In the genomic region with DNA sequence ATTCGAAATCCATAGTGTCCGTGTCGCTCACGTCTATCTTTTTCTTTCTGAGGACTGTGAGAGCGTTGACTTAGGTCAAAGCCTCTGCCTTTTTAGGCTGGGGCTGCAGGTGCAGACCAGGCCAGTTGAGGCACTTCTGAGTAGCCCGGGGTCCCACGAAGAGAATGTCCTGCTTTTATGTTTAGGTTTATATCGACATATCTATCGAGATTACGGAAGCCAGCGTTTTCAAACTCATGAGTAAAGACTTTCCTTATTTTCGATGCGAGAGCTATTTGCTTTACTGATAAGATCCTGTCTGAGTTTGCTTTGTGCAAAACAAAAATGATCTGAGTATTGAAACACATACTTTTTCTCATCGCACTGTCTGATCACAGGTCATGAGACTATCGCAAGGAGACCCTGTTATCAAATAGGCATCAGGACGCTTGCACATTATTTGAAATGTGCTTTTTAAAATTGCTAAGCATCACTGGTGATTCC, we compare ENCODE assay signal across 9 mouse cellular contexts. TPM values are rescaled to one million over a fixed set of nuclear protein-coding genes. Genes with fewer than 3 reads are reported as not detected.
DNase-seq lines count a peak whose midpoint lies in the region; TF ChIP-seq lines count a peak whose summit lies in the region.
"Had no signal": no experiment of that assay in that cellular context is flagged by ENCODE, and none has a peak within 500 bp of the region (broad histone marks: within the 10 kb centered on the region; RNA-seq: fewer than 3 reads in every experiment).

No protein-coding gene starts in this region.

- DNase-seq in spleen, adult 2 months (ENCODE audit: low read depth in 1 of 2, low spot score in 2 of 2), result no peak
- DNase-seq in spleen, adult 18-20 months, result no peak
- no peak for DNase-seq in liver, adult 2 months (ENCODE audit: extremely low read depth, low read depth, low spot score)
- peak; percentile 54 to 55 for DNase-seq in spleen, postnatal 36 days (ENCODE audit: low spot score in 2 of 2)
- no peak for DNase-seq in ovary, postnatal 10 days (ENCODE audit: low spot score)
- no peak for DNase-seq in right cerebral cortex, postnatal 25 days
- DNase-seq in frontal cortex, postnatal 14 days (ENCODE audit: low spot score in 2 of 2), result no peak

- H3K4me3 ChIP-seq in spleen, adult 2 months (ENCODE audit: extremely low read depth, insufficient read depth, insufficient read length), result peak overlapping the region; percentile 98
- H3K4me3 ChIP-seq in embryonic fibroblast, embryonic 13.5 days (ENCODE audit: insufficient read depth, low read length), result 0 out of 2 replicates have a peak overlapping the region, but pooled peaks have one; percentile 48
- H3K4me3 ChIP-seq in liver, adult 2 months (ENCODE audit: insufficient read depth, low read depth, low read length), result peak overlapping the region; percentile 62

- peak overlapping the region; percentile 21; the same call in 1 of the 2 replicates for H3K9ac ChIP-seq in liver, adult 2 months (ENCODE audit: low read depth, low read length)

- 2% methylated on average over 16 of the region's 16 CpGs for WGBS in spleen, adult 2 months
- 7% methylated on average over 16 of the region's 16 CpGs for WGBS in liver, adult 2 months

- peak overlapping the region; percentile 99 for H3K27ac ChIP-seq in spleen, adult 2 months (ENCODE audit: insufficient read depth, low read length)
- H3K27ac ChIP-seq in embryonic fibroblast, embryonic 13.5 days (ENCODE audit: insufficient read depth, low read length), result no peak overlapping the region
- H3K27ac ChIP-seq in liver, adult 2 months (replicated peaks; ENCODE audit: insufficient read depth, low read depth, low read length), result peak overlapping the region; percentile 60; the same call in 1 of the 2 replicates

- no peaks in the 10 kb centered on the region for H3K36me3 ChIP-seq in spleen, adult 2 months (ENCODE audit: control insufficient read depth, insufficient read depth, low read length)
- no peaks in the 10 kb centered on the region for H3K36me3 ChIP-seq in liver, adult 2 months (ENCODE audit: control insufficient read depth, insufficient read depth, low read length)

- H3K79me2 ChIP-seq in liver, adult 2 months (ENCODE audit: control insufficient read depth, insufficient read depth, low read length), result no peaks in the 10 kb centered on the region

- TF ChIP-seq CTCF in spleen, adult 2 months (IDR thresholded peaks at IDR 0.05; ENCODE audit: extremely low read depth, insufficient read depth, insufficient read length, insufficient replicate concordance), result no peak
- TF ChIP-seq CTCF in embryonic fibroblast, embryonic 13.5 days (IDR thresholded peaks at IDR 0.05; ENCODE audit: borderline replicate concordance, insufficient read depth, low read length), result no peak
- no peak for TF ChIP-seq CTCF in liver, adult 2 months (IDR thresholded peaks at IDR 0.05; ENCODE audit: low read depth, low read length)

- H3K27me3 ChIP-seq in spleen, adult 2 months (ENCODE audit: control insufficient read depth, insufficient read depth, low read length), result no peaks in the 10 kb centered on the region
- peaks cover 14% of the 10 kb centered on the region for H3K27me3 ChIP-seq in liver, adult 2 months (ENCODE audit: control insufficient read depth, insufficient read depth, low read length)

- peaks cover 7% of the 10 kb centered on the region for H3K4me1 ChIP-seq in spleen, adult 2 months (ENCODE audit: control insufficient read depth, insufficient read depth, insufficient read length)
- H3K4me1 ChIP-seq in embryonic fibroblast, embryonic 13.5 days (ENCODE audit: control insufficient read depth, insufficient read depth, low read length), result no peaks in the 10 kb centered on the region; the same call in 1 of the 2 replicates
- H3K4me1 ChIP-seq in liver, adult 2 months (ENCODE audit: control insufficient read depth, insufficient read depth, low read length), result no peaks in the 10 kb centered on the region

- TF ChIP-seq POLR2A in spleen, adult 2 months (IDR thresholded peaks at IDR 0.05; ENCODE audit: low read depth, low read length), result no peak
- TF ChIP-seq POLR2A in embryonic fibroblast, embryonic 13.5 days (IDR thresholded peaks at IDR 0.05; ENCODE audit: low read depth, low read length), result no peak
- TF ChIP-seq POLR2A in liver, adult 2 months (IDR thresholded peaks at IDR 0.05; ENCODE audit: extremely low read depth, insufficient read depth, low read length), result no peak

RNA-seq across cellular contexts. Expression of gene Ikzf1, which starts 1.8 kb away (rescaled TPM):
- polyA plus RNA-seq in spleen, adult 2 months (2012; rRNA removed), result 258 and 419 TPM in 2 replicates
- 0.10 and 0.21 TPM in 2 replicates for polyA plus RNA-seq in embryonic fibroblast, embryonic 13.5 days (2011; ENCODE audit: insufficient read length, low read depth, missing spikeins)
- 1.2 and 1.9 TPM in 2 replicates for total RNA-seq in liver, adult 2 months (2014; rRNA removed)
- 3.3 and 3.5 TPM in 2 replicates for polyA plus RNA-seq in liver, adult 2 months (2012; rRNA removed)

RNA-seq across cellular contexts. Expression of gene 4930512M02Rik, which starts 59.0 kb away (rescaled TPM):
- polyA plus RNA-seq in spleen, adult 2 months (2012; rRNA removed), result not detected in 2 replicates
- 0.70 TPM in 1 of 2 replicates, not detected in the other for polyA plus RNA-seq in embryonic fibroblast, embryonic 13.5 days (2011; ENCODE audit: insufficient read length, low read depth, missing spikeins)
- total RNA-seq in liver, adult 2 months (2014; rRNA removed), result not detected in 2 replicates
- not detected in 2 replicates for polyA plus RNA-seq in liver, adult 2 months (2012; rRNA removed)
- total RNA-seq: hematopoietic stem cell, adult 5-6 weeks had no signal

Comparison
In these comparisons a context has a peak if more than half of its experiments do, and no peak if none do; other contexts are left out.
1. DNase-seq: peak in spleen, postnatal 36 days (2 of 2); none in spleen, adult 2 months (0 of 2), spleen, adult 18-20 months (0 of 2), liver, adult 2 months (single experiment), ovary, postnatal 10 days (single experiment), right cerebral cortex, postnatal 25 days (single experiment) and frontal cortex, postnatal 14 days (0 of 2).
2. H3K4me3 ChIP-seq: peak in every context shown above with its lines; median percentile 98 in spleen, adult 2 months; 62 in liver, adult 2 months; 48 in embryonic fibroblast, embryonic 13.5 days.
3. RNA of gene Ikzf1, which starts 1.8 kb away (polyA plus RNA-seq): 258 to 419 TPM in spleen, adult 2 months; 3.3 to 3.5 TPM in liver, adult 2 months and 0.10 to 0.21 TPM in embryonic fibroblast, embryonic 13.5 days; every median in the first group is over 10 times any median in the second.